Mouse (Mus musculus) kidney, adult 9 months (tissue): ENCODE results near the gene Stat6.
A peak's percentile ranks its signal among the peaks of the same experiment; 100 is the strongest.

Experiments used
- DNase-seq: peaks from one replicate; pipeline ENCODE4 v3.0.0; 2022

The Stat6 gene

DNA sequence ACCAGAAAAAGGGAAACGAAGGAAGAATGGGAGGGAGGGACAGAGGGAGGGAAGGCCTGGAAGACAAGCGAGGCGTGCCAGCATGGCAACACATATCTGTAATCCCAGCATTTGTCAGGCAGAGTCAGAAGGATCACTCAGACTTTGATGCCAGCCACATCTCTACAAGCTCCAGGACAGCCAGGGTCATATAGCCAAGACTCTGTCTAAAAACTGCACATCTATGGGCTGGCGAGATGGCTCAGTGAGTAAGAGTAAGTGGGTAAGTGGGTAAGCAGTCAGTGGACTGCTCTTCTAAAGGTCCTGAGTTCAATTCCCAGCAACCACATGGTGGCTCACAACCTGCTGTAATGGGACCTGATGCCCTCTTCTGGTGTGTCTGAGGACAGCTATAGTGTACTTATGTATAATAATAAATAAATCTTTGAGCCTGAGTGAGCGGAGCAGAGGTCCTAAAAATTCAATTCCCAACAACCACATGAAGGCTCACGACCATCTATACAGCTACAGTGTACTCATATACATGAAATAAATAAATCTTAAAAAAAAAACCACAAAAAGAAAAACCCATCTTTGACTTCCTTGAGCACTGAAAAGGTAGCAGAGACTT, 31.4 kb downstream of the Stat6 start:
- peak; percentile 25 for DNase-seq

DNA sequence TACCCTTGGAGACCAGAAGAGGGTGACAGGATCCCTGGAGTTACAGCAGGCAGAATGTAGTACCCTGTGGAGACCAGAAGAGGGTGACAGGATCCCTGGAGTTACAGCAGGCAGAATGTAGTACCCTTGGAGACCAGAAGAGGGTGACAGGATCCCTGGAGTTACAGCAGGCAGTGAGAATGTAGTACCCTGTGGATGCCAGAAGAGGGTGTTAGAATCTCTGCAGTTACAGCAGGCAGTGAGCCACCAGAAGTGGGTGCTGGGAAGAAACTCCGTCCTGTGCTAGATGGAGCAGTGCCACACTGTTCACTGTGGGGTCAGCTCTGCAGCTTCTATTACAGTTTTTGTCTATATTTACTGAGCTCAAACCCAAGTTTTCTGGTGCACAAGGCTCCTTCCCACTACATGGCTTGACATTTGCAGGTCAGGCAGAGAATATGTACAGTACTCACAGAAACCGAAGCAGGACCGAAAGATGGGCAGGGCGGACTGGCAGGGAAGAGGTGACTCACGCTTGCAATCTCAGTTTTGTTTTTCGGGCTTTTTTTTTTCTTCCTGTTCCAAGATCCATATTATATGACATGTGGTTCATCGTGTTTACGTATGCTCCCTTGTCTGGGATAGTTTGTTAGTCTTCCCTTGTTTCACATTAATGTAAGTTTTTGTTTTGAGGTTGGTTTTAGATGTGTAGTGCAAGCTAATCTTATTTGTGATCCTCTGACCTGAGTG, 32.2 kb downstream of the Stat6 start:
- peak; percentile 99 for DNase-seq

DNA sequence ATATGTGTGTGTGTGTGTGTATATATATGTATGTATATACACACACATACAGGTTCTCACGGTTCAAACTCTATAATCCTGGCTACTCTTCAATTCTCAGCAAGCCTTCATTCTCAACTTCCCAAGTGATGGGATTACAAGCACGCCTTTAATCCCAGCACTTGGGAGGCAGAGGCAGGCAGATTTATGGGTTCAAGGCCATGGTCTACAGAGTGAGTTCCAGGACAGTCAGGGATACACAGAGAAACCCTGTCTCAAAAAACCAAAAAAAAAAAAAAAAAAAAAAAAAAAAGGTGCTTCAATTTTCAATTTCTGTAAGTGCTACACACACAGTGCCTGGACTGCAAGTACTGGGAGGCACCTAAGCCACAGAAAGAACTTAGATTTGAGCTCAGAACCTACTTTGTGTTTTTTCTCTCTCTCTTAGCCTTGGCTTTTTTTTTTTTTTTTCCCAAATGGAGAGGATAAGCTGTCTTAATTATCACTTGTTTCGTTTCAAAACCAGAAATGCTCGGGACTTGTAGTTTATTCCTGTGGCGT, 33.1 kb downstream of the Stat6 start:
- DNase-seq = no peak

DNA sequence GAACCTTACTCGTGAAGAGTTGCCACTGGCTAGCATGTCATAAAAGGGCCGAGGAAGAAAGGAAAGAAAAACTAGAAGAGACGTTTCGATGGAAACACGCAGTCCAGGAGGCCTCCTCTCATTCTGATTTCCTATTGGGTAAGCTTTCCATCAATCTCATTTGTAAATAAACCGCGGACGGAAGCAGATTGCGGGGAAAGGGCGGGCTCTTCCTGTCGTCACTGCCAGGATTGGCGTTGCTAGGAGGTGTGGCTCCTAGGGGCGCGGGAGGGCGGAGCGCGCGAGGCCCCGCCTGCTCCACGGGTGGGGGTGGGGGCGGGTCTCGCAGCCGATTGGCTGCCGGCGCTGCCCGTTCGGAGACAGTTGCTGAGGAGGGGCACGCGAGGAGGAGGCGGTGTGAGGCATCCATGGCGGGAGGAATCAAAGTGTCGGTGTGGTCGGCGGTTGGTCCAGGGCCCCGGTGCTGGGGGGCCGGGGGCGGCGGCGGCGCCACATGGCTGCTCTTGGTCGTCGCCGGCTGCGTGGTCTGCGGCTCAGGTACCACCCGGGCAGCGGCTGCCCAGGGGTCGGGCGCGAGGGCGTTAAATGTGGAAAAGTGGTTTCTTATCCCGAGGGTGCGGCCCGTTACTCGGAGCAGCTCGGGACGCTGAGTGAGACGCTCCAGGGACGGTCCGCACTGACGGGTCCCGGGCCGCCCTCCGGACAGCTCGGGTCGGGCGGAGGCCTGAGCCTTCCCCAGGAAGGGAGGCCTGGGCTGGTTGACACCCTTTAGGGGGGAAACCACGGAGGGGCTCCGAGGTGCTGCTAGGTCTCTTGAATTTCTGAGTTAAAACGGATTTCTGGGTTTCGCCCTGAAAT, 34.1 kb downstream of the Stat6 start:
- DNase-seq = peak; percentile 97

DNA sequence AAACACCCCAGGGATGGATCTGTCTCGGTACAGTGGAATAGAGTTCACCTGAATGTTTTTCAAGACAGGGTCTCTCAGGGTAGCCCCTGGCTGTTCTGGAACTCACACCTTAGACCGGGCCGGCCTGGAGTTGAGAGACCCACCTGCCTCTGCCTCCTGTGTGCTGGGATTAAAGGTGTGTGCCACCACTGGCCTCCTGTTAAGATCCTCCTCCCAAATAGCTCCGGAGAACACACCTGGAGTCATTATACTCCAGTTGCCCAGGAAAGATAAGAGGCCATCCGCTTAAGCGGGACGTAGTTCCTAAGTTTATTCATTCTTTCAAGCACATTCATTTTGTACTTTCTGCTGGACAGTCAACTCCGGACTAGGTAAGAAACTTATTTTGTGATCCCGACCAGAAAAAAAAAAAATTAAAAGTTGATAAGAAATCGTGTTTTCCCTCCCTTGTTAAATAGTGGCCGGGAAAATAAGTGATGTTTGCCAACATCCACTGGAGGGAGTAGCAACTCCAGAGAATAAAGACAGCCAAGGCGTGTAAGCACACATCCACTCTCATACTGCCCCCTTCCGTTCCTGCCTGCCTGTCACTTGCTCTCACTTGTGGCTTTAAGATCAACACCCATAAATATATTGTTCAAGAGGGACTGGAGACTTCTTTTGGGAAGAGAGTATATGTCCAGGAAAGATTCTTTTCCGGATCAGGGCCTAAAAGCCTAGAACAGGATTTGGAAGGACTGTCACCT, 35.0 kb downstream of the Stat6 start:
- DNase-seq = peak; percentile 83

DNA sequence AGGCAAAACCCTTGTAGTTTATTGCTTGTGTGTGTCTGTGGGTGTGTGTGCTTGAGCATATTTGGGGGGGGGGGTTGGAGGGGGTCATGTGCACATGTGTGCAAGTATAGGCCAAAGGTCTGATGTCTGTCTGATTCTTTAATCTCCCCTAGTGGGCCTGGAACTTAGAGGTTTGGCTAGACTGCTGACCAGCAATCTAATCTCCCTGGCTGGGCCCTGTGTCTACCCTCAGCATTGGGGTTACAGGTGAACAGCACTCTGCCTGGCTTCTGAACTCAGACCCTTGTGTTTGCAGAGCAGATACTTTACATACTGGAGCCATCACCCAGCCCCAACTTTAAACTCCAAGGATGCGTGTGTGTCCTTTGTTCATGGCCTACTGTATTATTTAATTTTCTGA, 36.4 kb downstream of the Stat6 start:
- DNase-seq = no peak

DNA sequence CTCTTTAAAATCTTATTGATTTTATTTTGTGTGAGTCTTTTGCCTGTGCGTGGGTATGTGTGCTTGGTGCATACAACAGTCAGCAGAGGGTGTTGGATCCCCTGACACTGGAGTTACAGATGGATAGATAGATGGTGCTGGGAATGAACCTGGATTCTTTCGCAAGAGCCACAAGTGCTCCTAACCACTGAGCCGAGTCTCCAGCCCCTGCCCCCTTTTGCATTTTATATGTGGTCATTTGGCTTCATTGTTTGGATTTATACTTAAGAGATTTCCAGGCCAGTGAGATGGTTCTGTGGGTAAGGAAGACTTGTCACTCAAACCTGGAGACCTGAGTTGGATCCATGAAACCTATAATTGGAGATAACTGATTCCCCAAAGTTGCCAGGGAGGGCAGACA, 37.1 kb downstream of the Stat6 start:
- no peak for DNase-seq

DNA sequence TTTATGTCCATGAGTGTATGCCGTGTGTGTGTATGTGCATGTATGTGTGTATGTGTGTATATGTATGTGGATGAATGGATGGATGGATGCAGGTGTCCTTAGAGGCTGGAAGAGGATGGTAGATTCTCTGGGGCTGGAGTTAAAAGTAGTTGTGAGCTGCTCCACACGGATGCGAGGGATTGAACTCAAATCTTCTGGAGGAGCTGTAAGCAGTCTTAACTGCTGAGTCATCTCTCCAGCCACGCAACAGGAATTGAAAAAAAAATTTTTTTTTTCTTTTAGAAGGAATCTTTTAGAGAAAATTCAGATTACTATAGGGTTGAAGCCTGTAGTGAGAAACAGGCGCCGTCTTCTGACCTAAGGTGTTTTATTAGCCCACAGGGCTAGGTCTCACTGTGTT, 40.1 kb downstream of the Stat6 start:
- no peak for DNase-seq

DNA sequence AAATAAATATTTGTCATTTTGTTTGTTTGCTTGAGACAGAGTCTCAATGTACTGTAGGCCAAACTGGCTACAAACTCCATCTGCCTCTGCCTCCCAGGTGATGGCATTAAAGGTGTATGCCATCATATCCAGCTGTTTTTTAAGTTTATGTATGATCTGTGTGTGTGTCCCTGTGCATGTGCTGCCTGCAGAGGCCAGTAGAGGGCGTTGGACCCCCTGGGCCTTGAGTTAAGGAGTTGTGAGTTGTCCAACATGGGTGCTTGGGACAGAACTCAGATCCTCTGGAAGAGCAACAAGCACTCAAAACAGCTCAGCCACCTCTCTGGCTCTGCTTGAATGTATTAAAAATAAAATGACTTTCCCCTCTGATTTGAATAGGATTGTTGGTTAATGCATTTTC, 48.3 kb downstream of the Stat6 start:
- no peak for DNase-seq

DNA sequence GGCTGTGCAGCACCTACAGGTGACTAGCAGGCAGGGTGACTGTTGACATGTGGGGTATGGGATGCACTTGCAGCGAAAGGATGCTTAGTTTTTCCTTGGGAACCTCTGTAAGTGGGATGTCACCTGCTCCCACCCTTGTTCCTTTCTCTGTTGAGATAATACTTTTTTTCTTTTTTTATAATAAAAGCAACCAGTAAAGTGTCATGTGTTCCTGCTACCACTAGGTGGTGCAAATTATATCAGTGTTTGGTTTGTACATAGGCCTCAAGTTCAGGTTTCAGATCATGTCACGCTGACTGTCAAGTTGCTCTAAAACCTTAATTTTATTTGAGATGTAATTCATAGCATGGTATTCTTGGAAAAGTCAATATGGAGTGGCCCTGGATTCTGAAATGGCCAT, 51.9 kb downstream of the Stat6 start:
- peak; percentile 40 for DNase-seq

DNA sequence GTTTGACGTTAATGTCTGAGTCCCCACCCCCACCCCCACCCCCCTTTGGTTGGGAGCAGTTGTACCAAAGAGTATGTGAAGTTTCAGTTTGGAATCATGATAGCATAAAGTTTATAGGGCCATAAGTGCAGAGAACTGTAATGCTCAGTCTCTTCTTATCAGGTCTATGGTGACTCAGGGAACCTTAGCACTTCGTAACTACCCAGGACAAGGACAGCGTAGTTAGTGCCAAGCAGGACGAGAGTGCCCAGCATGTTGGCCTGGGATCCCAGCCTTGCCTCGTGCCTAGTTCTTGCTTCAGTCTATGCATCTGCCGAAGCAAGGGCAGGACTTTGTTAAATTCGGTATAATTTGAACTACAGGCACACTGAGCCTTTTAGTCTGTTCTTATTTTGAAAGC, 53.0 kb downstream of the Stat6 start:
- no peak for DNase-seq

DNA sequence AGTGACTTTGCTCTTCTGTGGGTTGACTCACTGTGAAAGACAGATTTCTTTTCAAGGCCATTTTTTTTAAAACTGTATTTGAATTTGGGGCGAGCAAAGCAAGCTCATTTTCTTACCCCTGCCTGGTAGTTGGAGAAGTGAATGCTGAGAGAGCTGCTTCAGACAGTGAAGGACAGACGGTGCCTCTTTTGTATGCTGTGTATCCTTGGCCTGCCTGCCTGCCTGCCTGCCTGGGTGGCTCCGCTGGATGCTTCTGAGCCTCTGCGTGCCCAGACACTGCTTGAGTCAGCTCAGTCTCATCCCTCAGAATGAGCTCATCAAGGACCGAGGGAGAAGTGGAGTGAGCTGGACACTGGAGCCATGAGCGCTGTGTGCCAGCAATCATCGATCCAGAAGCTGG, 56.2 kb downstream of the Stat6 start:
- DNase-seq = no peak

DNA sequence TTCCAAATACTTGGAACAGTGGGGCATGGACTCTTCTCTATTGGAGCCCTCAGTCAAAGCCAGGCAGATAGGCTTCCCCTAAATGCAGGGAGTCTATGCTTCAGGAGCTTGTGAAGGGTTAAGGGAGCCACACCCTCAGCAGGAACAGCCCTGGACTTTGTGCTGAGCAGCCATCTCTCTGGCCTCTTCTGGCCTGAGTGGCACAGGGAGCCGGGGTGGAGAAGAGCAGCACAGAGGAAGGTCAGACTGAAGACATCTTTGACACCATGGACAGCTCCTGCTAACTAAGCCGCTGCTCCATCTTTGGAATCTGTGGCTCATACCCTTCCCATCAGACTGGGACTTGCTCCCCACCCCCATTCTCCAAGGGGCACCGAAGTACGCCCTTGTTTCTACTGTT, 60.5 kb downstream of the Stat6 start:
- no peak for DNase-seq

DNA sequence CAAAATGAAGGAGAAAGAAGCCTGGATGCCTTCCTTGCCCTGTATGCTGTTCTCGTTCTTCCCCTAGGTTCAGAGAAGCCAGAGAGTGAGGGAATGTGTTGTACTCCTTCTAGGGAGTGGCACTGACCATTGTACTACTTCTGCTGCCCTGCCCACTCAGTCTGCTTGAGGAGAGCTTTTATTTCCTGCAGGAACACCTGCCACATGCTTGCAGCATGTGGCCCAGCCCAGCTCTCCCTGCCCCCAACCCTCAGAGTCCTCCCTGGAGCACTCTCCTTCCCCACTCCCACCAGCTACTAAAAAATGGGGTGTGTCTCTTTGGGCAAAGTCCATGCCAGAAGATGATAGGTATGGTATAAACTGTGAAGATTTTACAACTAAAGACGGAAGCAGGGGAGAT, 61.5 kb downstream of the Stat6 start:
- no peak for DNase-seq

DNA sequence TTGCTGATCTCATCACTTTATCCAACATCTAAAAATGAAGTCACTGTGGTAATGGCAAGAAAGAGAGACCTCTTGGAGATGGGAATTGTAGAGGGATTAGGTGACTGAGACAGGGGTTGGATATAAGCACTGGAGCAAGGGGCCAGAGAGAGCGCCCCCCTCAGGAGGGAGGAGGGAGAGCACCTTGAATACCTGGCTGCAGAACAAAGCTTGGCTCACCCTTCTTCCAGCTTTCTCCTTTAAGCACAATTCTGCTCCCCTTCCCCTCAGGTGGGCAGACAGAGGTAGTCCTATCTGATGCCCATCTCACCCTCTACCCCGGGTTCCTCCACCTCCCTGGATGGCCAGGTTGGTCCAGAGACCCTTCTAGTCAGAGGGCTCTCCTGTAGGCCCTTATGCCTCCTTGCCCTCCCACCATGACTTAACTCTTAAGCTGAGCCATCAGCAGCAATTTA, 62.0 kb downstream of the Stat6 start, which contains the start of gene Myo1a:
Gene Myo1a, plus strand, starts transcription at position 405 of the 455 bp plus-strand sequence.
- DNase-seq = no peak

DNA sequence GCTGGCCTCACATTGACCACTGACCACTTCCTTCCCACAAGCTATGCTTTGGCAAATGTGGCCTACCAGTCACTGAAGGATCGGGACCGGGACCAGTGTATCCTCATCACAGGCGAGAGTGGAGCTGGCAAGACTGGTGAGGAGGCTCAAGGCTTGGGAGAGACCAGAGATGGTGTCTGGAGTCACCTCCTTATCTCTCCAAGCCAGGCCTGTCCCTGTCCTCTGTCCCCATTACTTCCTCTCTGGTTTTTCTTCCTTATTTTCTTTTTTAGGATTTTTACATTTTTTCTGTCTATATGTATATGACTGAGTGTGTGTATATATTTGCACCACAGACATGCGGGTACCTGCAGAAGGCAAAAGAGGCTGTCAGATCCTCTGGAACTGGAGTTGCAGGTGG, 63.0 kb downstream of the Stat6 start:
- DNase-seq = no peak

DNA sequence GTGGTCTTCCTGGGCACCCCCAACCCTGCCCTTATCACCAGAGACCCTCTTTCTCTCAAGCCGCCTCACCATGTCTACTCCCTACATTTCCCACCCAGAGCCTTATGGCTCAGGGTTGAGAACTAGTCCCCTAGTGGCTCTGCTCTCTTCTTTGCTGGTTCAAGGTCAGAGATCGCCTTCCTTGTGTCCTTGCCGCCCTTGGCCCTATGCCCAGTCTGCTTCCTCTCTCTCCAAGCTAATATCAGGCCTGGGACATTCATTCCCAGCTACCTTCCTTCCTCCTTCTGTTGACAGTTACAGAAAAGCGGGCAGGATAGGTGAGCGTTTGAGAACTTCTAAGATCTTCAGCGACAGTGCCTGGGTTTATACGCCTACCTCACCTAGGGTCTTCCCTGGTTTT, 64.9 kb downstream of the Stat6 start:
- DNase-seq = peak; percentile 37

DNA sequence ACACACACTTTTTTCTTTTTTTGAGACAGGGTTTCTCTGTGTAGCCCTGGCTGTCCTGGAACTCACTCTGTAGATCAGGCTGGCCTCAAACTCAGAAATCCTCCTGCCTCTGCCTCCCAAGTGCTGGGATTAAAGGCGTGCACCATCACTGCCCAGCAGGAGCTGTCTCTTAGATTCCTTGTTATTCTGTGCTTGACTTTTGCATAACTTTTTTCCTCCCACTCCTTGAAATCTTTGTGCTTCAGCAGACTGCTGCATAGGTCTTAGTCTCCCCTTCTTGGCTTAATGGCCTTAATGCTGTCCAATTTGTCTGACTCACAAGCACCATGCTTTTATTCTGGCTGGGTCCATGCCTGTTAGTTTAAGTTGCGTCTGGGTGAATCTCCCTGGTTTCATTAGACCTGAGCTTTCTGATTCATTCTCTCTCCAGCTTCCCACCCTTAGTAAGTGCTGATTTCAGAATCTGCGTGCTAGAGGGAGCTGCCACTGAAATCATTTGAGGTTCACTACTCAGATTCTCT, 66.1 kb downstream of the Stat6 start:
- DNase-seq = no peak

DNA sequence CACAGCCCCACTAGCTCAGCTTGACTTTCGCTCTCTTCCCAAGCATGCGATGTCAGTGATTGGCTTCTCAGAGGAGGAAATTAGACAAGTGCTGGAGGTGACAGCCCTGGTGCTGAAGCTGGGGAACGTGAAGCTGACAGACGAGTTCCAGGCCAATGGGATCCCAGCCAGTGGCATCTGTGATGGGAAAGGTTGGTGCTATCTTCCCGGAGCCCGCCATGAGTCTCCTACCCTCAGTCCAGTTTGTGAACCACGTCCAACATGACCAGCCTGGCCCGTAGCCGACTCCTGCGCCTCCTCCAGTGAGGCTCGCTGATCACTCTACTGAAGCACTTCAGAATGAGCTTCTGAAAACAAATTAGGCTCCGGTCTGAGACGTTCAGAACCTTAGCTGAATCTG, 67.5 kb downstream of the Stat6 start:
- DNase-seq = no peak
